Mouse (Mus musculus): ENCODE data around the gene F10. TPM values are rescaled to one million over a fixed set of nuclear protein-coding genes. Genes with fewer than 3 reads are reported as not detected.
A peak's percentile ranks its signal among the peaks of the same experiment; 100 is the strongest.

The F10 gene
- polyA plus RNA-seq, 1 experiment from 2014 or later, result 1.1 TPM

DNA sequence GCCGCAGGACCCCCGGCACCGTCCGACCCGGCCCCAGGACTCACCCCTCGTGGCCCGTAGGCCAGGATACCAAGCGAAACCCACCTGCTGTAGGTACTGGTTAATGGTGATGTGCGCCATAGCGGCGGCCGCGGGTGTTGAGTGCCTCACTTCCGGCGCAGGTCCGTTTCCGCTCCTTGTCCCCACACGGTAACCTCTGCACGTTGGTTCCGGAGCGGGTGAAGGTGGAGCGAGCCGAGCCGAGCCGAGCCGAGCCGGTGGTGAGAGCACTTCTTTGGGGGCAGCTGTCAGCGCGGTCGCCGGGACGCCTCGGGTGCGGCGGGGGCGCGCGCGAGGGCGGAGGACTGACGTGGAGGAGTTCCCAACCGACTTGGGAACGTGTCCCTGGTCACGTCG is 67.6 kb downstream of the F10 start:
- Histone ChIP-seq H3K27ac (ENCODE audit: low read depth) (peak overlapping the region; percentile 92), H3K4me1 (ENCODE audit: insufficient read depth) (peaks cover 6% of the 10 kb centered on the region; the same call in 1 of the 2 replicates), H3K9me3 (ENCODE audit: low read depth, low read length) (no peaks in the 10 kb centered on the region), H3K27me3 (ENCODE audit: insufficient read depth, low read length) (no peaks in the 10 kb centered on the region), H3K9ac (peak overlapping the region; percentile 80), H3K4me3 (ENCODE audit: low read depth, low read length) (peak overlapping the region; percentile 95), H3K36me3 (ENCODE audit: insufficient read depth) (peaks cover 5% of the 10 kb centered on the region; the same call in 1 of the 2 replicates), H3K4me2 (peak overlapping the region; percentile 93)
- WGBS, result 1% methylated on average over 45 of the region's 45 CpGs
- ATAC-seq (ENCODE audit: insufficient read depth) (peak; percentile 83), DNase-seq (peak; percentile 94)
- no peak for TF ChIP-seq CTCF (IDR thresholded peaks at IDR 0.05; ENCODE audit: low read depth)

DNA sequence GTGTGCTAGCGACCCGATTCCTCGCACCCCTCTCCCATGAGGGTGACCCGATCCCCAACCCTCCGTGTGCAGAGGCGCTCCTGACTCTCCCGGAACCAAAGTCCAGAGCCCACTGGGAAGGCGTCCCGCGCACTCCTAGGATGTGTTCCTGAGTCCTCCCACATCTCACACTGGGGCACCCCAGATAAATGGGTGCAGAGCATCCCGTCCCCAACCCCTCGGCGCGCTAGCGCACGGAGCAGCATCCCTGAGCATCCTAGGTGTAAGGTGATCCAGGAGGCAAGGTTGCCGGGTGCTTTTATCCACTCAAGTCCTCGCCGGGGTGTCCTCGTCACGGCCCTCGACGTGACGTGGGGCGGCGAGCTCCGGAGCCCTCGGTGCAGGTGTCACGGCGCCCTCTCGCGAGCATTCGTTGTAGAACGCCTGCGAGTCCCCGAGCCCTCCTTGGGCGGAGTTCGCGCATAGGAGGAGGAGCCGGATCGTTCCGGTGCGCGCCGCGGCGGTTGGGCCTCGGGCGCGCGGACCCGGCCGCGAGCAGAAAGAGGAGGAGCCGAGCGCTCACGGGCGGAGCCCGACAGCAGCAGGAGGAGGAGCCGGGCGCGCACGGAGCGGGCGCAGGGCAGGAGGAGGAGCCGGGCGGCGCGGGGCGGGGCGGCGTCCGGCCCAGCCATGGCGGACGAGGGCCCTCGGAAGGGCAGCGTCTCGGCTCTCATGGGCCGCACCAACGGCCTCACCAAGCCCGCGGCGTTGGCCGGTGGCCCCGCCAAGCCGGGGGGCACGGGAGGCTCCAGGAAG is 68.2 kb downstream of the F10 start, which contains the start of the genes Pcid2 and Cul4a:
Gene Pcid2, minus strand, starts transcription at position 373 of the 795 bp plus-strand sequence.
Gene Cul4a, plus strand, starts transcription at position 535 of the 795 bp plus-strand sequence.
- no peaks in the 10 kb centered on the region for H3K9me3 ChIP-seq (ENCODE audit: low read depth, low read length)
- peaks cover 6% of the 10 kb centered on the region; the same call in 1 of the 2 replicates for H3K4me1 ChIP-seq (ENCODE audit: insufficient read depth)
- DNase-seq, result peak; percentile 99
- peak within 1 kb of the TSS; percentile 92 for H3K27ac ChIP-seq (ENCODE audit: low read depth)
- WGBS, result under 1% methylated on average over 73 of the region's 87 CpGs
- H3K4me2 ChIP-seq, result peak within 1 kb of the TSS; percentile 93
- ATAC-seq (ENCODE audit: insufficient read depth), result peak; percentile 95
- peak within 1 kb of the TSS; percentile 97 for H3K9ac ChIP-seq
- no peaks in the 10 kb centered on the region for H3K27me3 ChIP-seq (ENCODE audit: insufficient read depth, low read length)
- no peaks in the 10 kb centered on the region for H3K36me3 ChIP-seq (ENCODE audit: insufficient read depth)
- peak within 1 kb of the TSS; percentile 95 for H3K4me3 ChIP-seq (ENCODE audit: low read depth, low read length)
- peak; percentile 65 for TF ChIP-seq CTCF (IDR thresholded peaks at IDR 0.05; ENCODE audit: low read depth)

DNA sequence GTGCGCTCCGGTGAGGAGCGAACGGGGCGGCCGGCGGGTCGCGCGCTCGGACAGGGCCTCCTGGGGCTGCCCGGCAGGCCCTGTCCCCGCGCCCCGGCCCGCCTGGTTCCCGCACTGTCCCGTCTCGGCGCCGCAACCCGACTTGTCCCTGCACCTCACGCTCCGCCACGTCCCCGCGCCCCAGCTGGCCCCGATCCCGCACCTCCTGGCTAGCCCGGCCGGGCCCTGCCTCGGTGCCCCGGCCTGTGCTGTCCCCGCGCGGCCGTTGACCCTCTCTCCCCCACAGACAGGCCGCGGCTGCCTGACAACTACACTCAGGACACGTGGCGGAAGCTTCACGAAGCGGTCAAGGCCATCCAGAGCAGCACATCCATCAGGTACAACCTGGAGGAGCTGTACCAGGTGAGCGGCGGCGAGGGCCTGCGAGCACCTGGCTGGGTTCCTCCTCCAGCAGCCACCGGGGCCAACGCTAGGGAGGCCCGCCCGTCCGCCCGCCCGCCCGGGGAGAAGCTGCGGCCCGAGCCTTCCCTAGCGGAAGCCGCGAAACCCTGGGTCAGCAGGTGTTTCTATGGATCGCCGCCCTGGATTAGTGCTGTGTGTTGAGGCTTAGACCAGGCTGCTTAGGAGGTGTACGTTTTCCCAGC is 68.9 kb downstream of the F10 start:
- peak overlapping the region; percentile 95 for H3K4me3 ChIP-seq (ENCODE audit: low read depth, low read length)
- H3K27ac ChIP-seq (ENCODE audit: low read depth), result peak overlapping the region; percentile 82
- peaks cover 6% of the 10 kb centered on the region; the same call in 1 of the 2 replicates for H3K4me1 ChIP-seq (ENCODE audit: insufficient read depth)
- H3K4me2 ChIP-seq, result peak overlapping the region; percentile 93
- ATAC-seq (ENCODE audit: insufficient read depth), result peak; percentile 65
- H3K9me3 ChIP-seq (ENCODE audit: low read depth, low read length), result no peaks in the 10 kb centered on the region
- under 1% methylated on average over 55 of the region's 63 CpGs for WGBS
- no peaks in the 10 kb centered on the region for H3K27me3 ChIP-seq (ENCODE audit: insufficient read depth, low read length)
- no peak for TF ChIP-seq CTCF (IDR thresholded peaks at IDR 0.05; ENCODE audit: low read depth)
- DNase-seq, result peak; percentile 43
- H3K36me3 ChIP-seq (ENCODE audit: insufficient read depth), result no peaks in the 10 kb centered on the region
- H3K9ac ChIP-seq, result peak overlapping the region; percentile 97

Other genes starting within 250 kb of the F10 start
- gene Mcf2l, start 163.5 kb upstream of the F10 start, polyA plus RNA-seq (2014; fragmentation: Nextera tagmentation; extraction: Ambion mirVana), result 11.6 and 13.4 TPM in 2 replicates
- gene F7, start 11.3 kb upstream of the F10 start, polyA plus RNA-seq (2014; fragmentation: Nextera tagmentation; extraction: Ambion mirVana), result 0.09 TPM in 1 of 2 replicates, not detected in the other
- gene Proz, start 23.6 kb downstream of the F10 start, polyA plus RNA-seq (2014; fragmentation: Nextera tagmentation; extraction: Ambion mirVana), result 0.29 and 0.38 TPM in 2 replicates
- gene Pcid2, start 68.2 kb downstream of the F10 start, polyA plus RNA-seq (2014; fragmentation: Nextera tagmentation; extraction: Ambion mirVana), result 39.2 and 40.0 TPM in 2 replicates
- gene Cul4a, start 68.3 kb downstream of the F10 start, polyA plus RNA-seq (2014; fragmentation: Nextera tagmentation; extraction: Ambion mirVana), result 93.2 and 98.9 TPM in 2 replicates
- 309 and 315 TPM in 2 replicates for gene Lamp1, start 121.9 kb downstream of the F10 start, polyA plus RNA-seq (2014; fragmentation: Nextera tagmentation; extraction: Ambion mirVana)
- gene Grtp1, start 163.3 kb downstream of the F10 start, polyA plus RNA-seq (2014; fragmentation: Nextera tagmentation; extraction: Ambion mirVana), result 4.8 and 5.6 TPM in 2 replicates
- 1.6 TPM in 1 of 2 replicates, not detected in the other for gene Adprhl1, start 216.9 kb downstream of the F10 start, polyA plus RNA-seq (2014; fragmentation: Nextera tagmentation; extraction: Ambion mirVana)